Mouse (Mus musculus): ENCODE results near the gene Tti1. TPM values are rescaled to one million over a fixed set of nuclear protein-coding genes. Genes with fewer than 3 reads are reported as not detected.
"Not testable (repeated sequence)": the region's sequence is repeated elsewhere in the genome, so short reads cannot be mapped to it uniquely, and the experiment has no call there.

The Tti1 gene
- total and polyA plus RNA-seq, 3 experiments, result 19.3 to 26.5 TPM; not detected in 1

GRCm38 (mm10) chr2:158057030-158057429, 28.8 kb upstream of the Tti1 start:
- Histone ChIP-seq H3K36me3 (ENCODE audit: control insufficient read depth in 1 of 2, insufficient read depth in 2 of 2, low read length in 2 of 2) (peaks cover 2 to 35% of the 10 kb centered on the region in 2 experiments; a peak in 3 of 4 replicates), H3K27ac (ENCODE audit: control insufficient read depth, low read depth, low read length) (no peak overlapping the region), H3K4me3 (ENCODE audit: control insufficient read depth in 1 of 2, insufficient read depth in 1 of 2, low read depth in 2 of 2, low read length in 2 of 2) (no peak overlapping the region), H3K9me3 (replicated peaks; ENCODE audit: insufficient read depth, low read length) (no peaks in the 10 kb centered on the region), H3K79me2 (ENCODE audit: control insufficient read depth, insufficient read depth, low read length, poor library complexity) (no peaks in the 10 kb centered on the region), H3K9ac (ENCODE audit: control insufficient read depth, low read depth, low read length, poor library complexity, severe bottlenecking) (no peak overlapping the region), H3K27me3 (ENCODE audit: control insufficient read depth in 1 of 2, insufficient read depth in 2 of 2, low read length in 2 of 2) (no peaks in the 10 kb centered on the region), H3K4me1 (ENCODE audit: control insufficient read depth in 1 of 2, insufficient read depth in 2 of 2, low read length in 2 of 2) (peaks cover 0 to 3% of the 10 kb centered on the region in 2 experiments; a peak in 1 of 4 replicates)
- no peak for DNase-seq (ENCODE audit: low read depth, low spot score)
- no peak for TF ChIP-seq MAFK (IDR thresholded peaks at IDR 0.05; ENCODE audit: borderline replicate concordance, low read depth, low read length)
- TF ChIP-seq BHLHE40 (IDR thresholded peaks at IDR 0.05; ENCODE audit: borderline replicate concordance, low read depth, low read length), result no peak
- no peak for TF ChIP-seq GATA1 (IDR thresholded peaks at IDR 0.05; ENCODE audit: low read depth, low read length)
- no peak for TF ChIP-seq MEF2A (IDR thresholded peaks at IDR 0.05; ENCODE audit: extremely low read depth, insufficient replicate concordance, low read depth, low read length, poor library complexity, severe bottlenecking)
- no peak for TF ChIP-seq CHD1 (IDR thresholded peaks at IDR 0.05; ENCODE audit: low read depth, low read length)
- TF ChIP-seq GABPA (IDR thresholded peaks at IDR 0.05; ENCODE audit: low read depth, low read length), result no peak
- no peak for TF ChIP-seq USF1 (IDR thresholded peaks at IDR 0.05; ENCODE audit: low read depth, low read length)
- no peak for TF ChIP-seq SMC3 (IDR thresholded peaks at IDR 0.05; ENCODE audit: low read depth, low read length)
- no peak for TF ChIP-seq ZKSCAN1 (IDR thresholded peaks at IDR 0.05; ENCODE audit: low read depth, low read length)

GRCm38 (mm10) chr2:158055383-158055782, 27.1 kb upstream of the Tti1 start:
- DNase-seq (ENCODE audit: low read depth, low spot score); H3K4me1 ChIP-seq (ENCODE audit: control insufficient read depth in 1 of 2, insufficient read depth in 2 of 2, low read length in 2 of 2); H3K9ac ChIP-seq (ENCODE audit: control insufficient read depth, low read depth, low read length, poor library complexity, severe bottlenecking); H3K27ac ChIP-seq (ENCODE audit: control insufficient read depth, low read depth, low read length); H3K79me2 ChIP-seq (ENCODE audit: control insufficient read depth, insufficient read depth, low read length, poor library complexity); H3K27me3 ChIP-seq (ENCODE audit: control insufficient read depth in 1 of 2, insufficient read depth in 2 of 2, low read length in 2 of 2); H3K4me3 ChIP-seq (ENCODE audit: control insufficient read depth in 1 of 2, insufficient read depth in 1 of 2, low read depth in 2 of 2, low read length in 2 of 2); H3K9me3 ChIP-seq (replicated peaks; ENCODE audit: insufficient read depth, low read length): not testable (repeated sequence)
- peaks cover 2 to 37% of the 10 kb centered on the region in 2 experiments; a peak in 3 of 4 replicates for H3K36me3 ChIP-seq (ENCODE audit: control insufficient read depth in 1 of 2, insufficient read depth in 2 of 2, low read length in 2 of 2)

- H3K9ac ChIP-seq (ENCODE audit: control insufficient read depth, low read depth, low read length, poor library complexity, severe bottlenecking), result no peak overlapping the region
- no peak overlapping the region for H3K4me3 ChIP-seq (ENCODE audit: control insufficient read depth in 1 of 2, insufficient read depth in 1 of 2, low read depth in 2 of 2, low read length in 2 of 2)
- peaks cover 0 to 2% of the 10 kb centered on the region in 2 experiments; a peak in 1 of 4 replicates for H3K4me1 ChIP-seq (ENCODE audit: control insufficient read depth in 1 of 2, insufficient read depth in 2 of 2, low read length in 2 of 2)
- no peak for DNase-seq (ENCODE audit: low read depth, low spot score)
- no peaks in the 10 kb centered on the region for H3K9me3 ChIP-seq (replicated peaks; ENCODE audit: insufficient read depth, low read length)
- no peaks in the 10 kb centered on the region for H3K79me2 ChIP-seq (ENCODE audit: control insufficient read depth, insufficient read depth, low read length, poor library complexity)
- no peak overlapping the region for H3K27ac ChIP-seq (ENCODE audit: control insufficient read depth, low read depth, low read length)
- H3K27me3 ChIP-seq (ENCODE audit: control insufficient read depth in 1 of 2, insufficient read depth in 2 of 2, low read length in 2 of 2), result no peaks in the 10 kb centered on the region
- H3K36me3 ChIP-seq (ENCODE audit: control insufficient read depth in 1 of 2, insufficient read depth in 2 of 2, low read length in 2 of 2), result peaks cover 2 to 38% of the 10 kb centered on the region in 2 experiments; a peak in 3 of 4 replicates
- TF ChIP-seq NRF1 (IDR thresholded peaks at IDR 0.05; ENCODE audit: insufficient read depth, low read depth, low read length, poor library complexity, severe bottlenecking) (no peak), GATA1 (IDR thresholded peaks at IDR 0.05; ENCODE audit: low read depth, low read length) (no peak), MEF2A (IDR thresholded peaks at IDR 0.05; ENCODE audit: extremely low read depth, insufficient replicate concordance, low read depth, low read length, poor library complexity, severe bottlenecking) (no peak), POLR2AphosphoS2 (IDR thresholded peaks at IDR 0.05; ENCODE audit: low read length) (no peak), UBTF (IDR thresholded peaks at IDR 0.05; ENCODE audit: borderline replicate concordance, insufficient read depth, low read depth, low read length) (no peak), USF2 (IDR thresholded peaks at IDR 0.05; ENCODE audit: borderline replicate concordance in 1 of 2, insufficient read depth in 1 of 2, low read depth in 1 of 2, low read length in 2 of 2) (no peak), ZMIZ1 (IDR thresholded peaks at IDR 0.05; ENCODE audit: low read depth, low read length) (no peak), TBP (IDR thresholded peaks at IDR 0.05; ENCODE audit: low read depth, low read length) (no peak), SMC3 (IDR thresholded peaks at IDR 0.05; ENCODE audit: low read depth, low read length) (no peak), MXI1 (IDR thresholded peaks at IDR 0.05; ENCODE audit: low read depth, low read length) (no peak)
Observed at GRCm38 (mm10) chr2:158054596-158054995, 26.4 kb upstream of the Tti1 start.

All from MEL (cell line).